Mouse (Mus musculus): ENCODE data around the gene Nlgn1. TPM values are rescaled to one million over a fixed set of nuclear protein-coding genes. Genes with fewer than 3 reads are reported as not detected.

Nlgn1 gene
- polyA plus RNA-seq, 1 experiment from 2014 or later: 5.8 TPM

DNA sequence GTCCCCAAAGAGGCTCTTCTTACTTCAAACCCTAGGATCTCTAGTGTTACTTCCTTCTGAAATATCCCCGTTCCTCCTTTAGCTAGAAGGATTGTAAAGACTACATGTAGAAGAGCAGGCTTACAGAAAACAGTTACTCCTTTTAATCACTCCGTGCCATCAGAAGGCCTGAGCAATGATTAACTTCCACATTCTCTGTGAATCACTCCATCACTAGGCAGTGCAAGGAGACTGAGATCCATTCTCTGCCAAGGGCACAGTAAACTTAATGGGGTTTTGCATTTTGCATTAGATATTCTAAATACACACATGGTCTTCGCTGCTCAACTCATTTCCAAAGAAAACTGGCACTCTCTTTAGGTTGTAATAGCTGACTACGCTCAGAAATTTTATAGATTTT, 2.2 kb downstream of the Nlgn1 start:
- ATAC-seq (ENCODE audit: low FRiP score) (no peak), DNase-seq (ENCODE audit: low spot score) (no peak)
- WGBS: 67% methylated on average over 4 of the region's 4 CpGs
- Histone ChIP-seq H3K4me2 (replicated peaks; ENCODE audit: low read depth, low read length) (no peak overlapping the region), H3K27ac (ENCODE audit: low read depth, low read length) (no peak overlapping the region), H3K36me3 (ENCODE audit: control insufficient read depth, insufficient read depth, low read length) (no peaks in the 10 kb centered on the region), H3K9me3 (ENCODE audit: control insufficient read depth, low read length) (no peaks in the 10 kb centered on the region), H3K9ac (ENCODE audit: low read depth, low read length) (no peak overlapping the region), H3K27me3 (ENCODE audit: control insufficient read depth, insufficient read depth, low read length) (0 out of 2 replicates have a peak, but pooled peaks cover 3% of the 10 kb centered on the region), H3K4me3 (ENCODE audit: low read depth, low read length) (no peak overlapping the region), H3K4me1 (replicated peaks; ENCODE audit: control insufficient read depth, insufficient read depth, low read length) (no peaks in the 10 kb centered on the region; the same call in 1 of the 2 replicates)

DNA sequence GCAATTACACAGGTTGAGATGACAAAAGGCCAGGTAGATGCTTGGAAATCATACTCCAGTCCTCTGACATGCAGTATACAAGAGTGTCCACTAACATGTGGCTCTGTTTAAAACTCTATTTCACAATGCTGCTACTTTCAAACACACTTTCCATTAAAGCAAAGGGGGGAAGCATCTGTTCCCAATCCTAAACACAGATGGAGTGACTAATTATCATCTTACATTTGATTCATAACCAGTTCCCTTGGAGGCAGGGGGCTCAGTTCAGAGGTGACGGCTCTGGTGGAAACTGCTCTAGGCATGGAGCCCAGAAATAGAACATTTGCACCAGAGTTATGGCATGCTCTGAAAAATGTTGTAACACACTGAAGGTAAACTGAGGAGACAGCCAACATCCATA, 7.8 kb downstream of the Nlgn1 start:
- Histone ChIP-seq H3K9ac (ENCODE audit: low read depth, low read length) (no peak overlapping the region), H3K4me1 (replicated peaks; ENCODE audit: control insufficient read depth, insufficient read depth, low read length) (no peaks in the 10 kb centered on the region), H3K4me2 (replicated peaks; ENCODE audit: low read depth, low read length) (no peak overlapping the region), H3K36me3 (ENCODE audit: control insufficient read depth, insufficient read depth, low read length) (no peaks in the 10 kb centered on the region), H3K27ac (ENCODE audit: low read depth, low read length) (no peak overlapping the region), H3K9me3 (ENCODE audit: control insufficient read depth, low read length) (no peaks in the 10 kb centered on the region), H3K27me3 (ENCODE audit: control insufficient read depth, insufficient read depth, low read length) (no peaks in the 10 kb centered on the region), H3K4me3 (ENCODE audit: low read depth, low read length) (no peak overlapping the region)
- 48% methylated on average over 1 of the region's 1 CpGs for WGBS
- no peak for ATAC-seq (ENCODE audit: low FRiP score)
- DNase-seq (ENCODE audit: low spot score): no peak

GRCm38 (mm10) chr3:26317397-26317796, 14.9 kb downstream of the Nlgn1 start:
- no peak overlapping the region for H3K27ac ChIP-seq (ENCODE audit: low read depth, low read length)
- 72% methylated on average over 2 of the region's 2 CpGs for WGBS
- no peaks in the 10 kb centered on the region for H3K9me3 ChIP-seq (ENCODE audit: control insufficient read depth, low read length)
- H3K4me1 ChIP-seq (replicated peaks; ENCODE audit: control insufficient read depth, insufficient read depth, low read length): no peaks in the 10 kb centered on the region
- H3K9ac ChIP-seq (ENCODE audit: low read depth, low read length): no peak overlapping the region
- ATAC-seq (ENCODE audit: low FRiP score): no peak
- H3K4me3 ChIP-seq (ENCODE audit: low read depth, low read length): no peak overlapping the region
- H3K36me3 ChIP-seq (ENCODE audit: control insufficient read depth, insufficient read depth, low read length): no peaks in the 10 kb centered on the region
- no peaks in the 10 kb centered on the region for H3K27me3 ChIP-seq (ENCODE audit: control insufficient read depth, insufficient read depth, low read length)
- DNase-seq (ENCODE audit: low spot score): no peak
- no peak overlapping the region for H3K4me2 ChIP-seq (replicated peaks; ENCODE audit: low read depth, low read length)

DNA sequence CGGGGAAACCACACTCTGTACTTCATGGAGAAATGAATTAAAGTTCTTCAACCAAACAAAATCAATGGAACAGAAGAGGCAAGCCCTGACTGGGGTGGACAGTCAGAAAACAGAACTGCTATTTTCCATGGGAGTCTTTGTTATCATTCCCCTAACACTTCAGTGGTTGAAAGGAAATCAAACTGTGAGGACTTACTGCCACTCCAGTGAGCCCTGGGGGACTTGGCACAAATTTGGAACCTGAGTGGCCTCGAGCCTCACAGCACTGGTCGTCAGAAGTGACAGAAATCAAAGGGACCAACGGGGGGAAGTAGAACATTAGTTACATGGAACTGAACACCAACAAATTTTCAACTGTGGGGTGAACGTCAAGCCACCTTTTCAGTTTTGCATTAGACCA, 34.4 kb downstream of the Nlgn1 start:
- no peak overlapping the region for H3K9ac ChIP-seq (ENCODE audit: low read depth, low read length)
- no peak overlapping the region for H3K27ac ChIP-seq (ENCODE audit: low read depth, low read length)
- 57% methylated on average over 5 of the region's 5 CpGs for WGBS
- DNase-seq (ENCODE audit: low spot score): no peak
- H3K27me3 ChIP-seq (ENCODE audit: control insufficient read depth, insufficient read depth, low read length): no peaks in the 10 kb centered on the region
- H3K4me2 ChIP-seq (replicated peaks; ENCODE audit: low read depth, low read length): no peak overlapping the region
- no peaks in the 10 kb centered on the region for H3K4me1 ChIP-seq (replicated peaks; ENCODE audit: control insufficient read depth, insufficient read depth, low read length)
- no peak for ATAC-seq (ENCODE audit: low FRiP score)
- no peaks in the 10 kb centered on the region for H3K36me3 ChIP-seq (ENCODE audit: control insufficient read depth, insufficient read depth, low read length)
- no peak overlapping the region for H3K4me3 ChIP-seq (ENCODE audit: low read depth, low read length)
- no peaks in the 10 kb centered on the region for H3K9me3 ChIP-seq (ENCODE audit: control insufficient read depth, low read length)

DNA sequence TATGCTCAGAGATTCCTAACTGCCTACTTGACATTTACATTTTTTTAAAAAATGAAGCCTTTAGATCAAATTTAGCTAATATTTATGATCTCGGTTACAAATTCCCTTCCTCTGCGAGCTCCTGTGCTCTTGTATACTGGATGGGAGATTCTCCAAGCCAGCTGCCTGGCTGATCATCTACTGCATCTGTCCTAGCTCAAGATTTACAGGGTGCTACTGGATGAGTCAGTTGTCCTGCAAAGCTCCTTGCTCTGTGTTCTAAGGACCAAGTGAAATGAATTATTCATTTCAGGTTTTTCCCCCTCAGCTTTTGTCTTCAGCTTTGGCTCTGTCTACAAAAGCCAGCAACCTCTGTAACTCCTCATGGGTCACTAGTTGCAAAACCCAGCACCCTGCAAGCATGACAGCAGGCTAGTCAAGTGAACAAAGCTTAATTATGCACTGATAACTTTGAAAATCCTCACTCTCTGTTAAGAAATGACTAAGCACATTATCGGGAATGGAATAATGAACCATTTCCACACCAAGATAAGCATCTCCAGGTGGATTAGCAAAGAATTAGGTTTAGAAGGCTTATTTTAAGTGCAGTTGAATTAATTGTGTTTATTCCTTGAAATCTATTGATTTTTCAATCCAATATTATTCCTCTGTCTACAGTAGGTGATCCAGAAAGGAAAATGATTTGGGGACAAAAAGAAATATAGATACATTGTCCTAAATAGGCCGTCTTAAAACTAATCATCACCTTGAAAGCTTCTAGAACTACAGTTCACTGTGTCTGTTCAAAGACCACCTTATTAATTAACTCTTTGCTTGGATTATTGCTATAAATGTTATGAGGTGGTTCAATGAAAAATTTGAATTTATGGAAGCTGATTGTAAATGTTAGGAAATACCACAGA, 61.1 kb downstream of the Nlgn1 start:
- DNase-seq (ENCODE audit: low spot score): peak; percentile 7
- H3K27ac ChIP-seq (ENCODE audit: low read depth, low read length): no peak overlapping the region

DNA sequence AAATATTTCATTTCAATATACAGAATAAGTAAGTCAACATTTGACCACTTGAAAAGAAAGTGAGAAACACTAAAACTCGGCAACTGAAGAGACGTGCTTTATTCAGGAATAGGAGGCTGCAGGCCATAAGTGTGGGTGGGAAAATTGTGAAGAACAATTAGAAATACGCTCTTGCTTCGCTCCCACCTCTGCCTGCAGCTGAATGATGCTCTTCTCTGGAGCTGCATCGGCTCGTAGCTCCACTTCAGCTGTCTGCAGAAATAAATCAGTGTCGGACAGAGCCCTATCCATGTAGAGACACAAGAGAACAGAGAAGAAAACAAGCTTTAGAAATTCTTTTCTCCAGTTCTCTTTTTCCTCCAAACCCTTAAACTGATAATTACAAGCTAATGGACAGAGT, 85.7 kb downstream of the Nlgn1 start:
- H3K4me1 ChIP-seq (replicated peaks; ENCODE audit: control insufficient read depth, insufficient read depth, low read length): no peaks in the 10 kb centered on the region
- 79% methylated on average over 7 of the region's 7 CpGs for WGBS
- H3K4me2 ChIP-seq (replicated peaks; ENCODE audit: low read depth, low read length): no peak overlapping the region
- H3K27me3 ChIP-seq (ENCODE audit: control insufficient read depth, insufficient read depth, low read length): no peaks in the 10 kb centered on the region
- no peaks in the 10 kb centered on the region for H3K9me3 ChIP-seq (ENCODE audit: control insufficient read depth, low read length)
- DNase-seq (ENCODE audit: low spot score) (no peak), ATAC-seq (ENCODE audit: low FRiP score) (no peak)
- H3K27ac ChIP-seq (ENCODE audit: low read depth, low read length): no peak overlapping the region
- H3K36me3 ChIP-seq (ENCODE audit: control insufficient read depth, insufficient read depth, low read length): no peaks in the 10 kb centered on the region
- H3K4me3 ChIP-seq (ENCODE audit: low read depth, low read length): no peak overlapping the region
- no peak overlapping the region for H3K9ac ChIP-seq (ENCODE audit: low read depth, low read length)

More for the DNA sequence above, 61.1 kb downstream of the Nlgn1 start:
- H3K27me3 ChIP-seq (ENCODE audit: control insufficient read depth, insufficient read depth, low read length): no peaks in the 10 kb centered on the region
- no peaks in the 10 kb centered on the region for H3K36me3 ChIP-seq (ENCODE audit: control insufficient read depth, insufficient read depth, low read length)
- peak; percentile 77 for ATAC-seq (ENCODE audit: low FRiP score)
- no peak overlapping the region for H3K4me3 ChIP-seq (ENCODE audit: low read depth, low read length)
- no peak overlapping the region for H3K9ac ChIP-seq (ENCODE audit: low read depth, low read length)
- H3K9me3 ChIP-seq (ENCODE audit: control insufficient read depth, low read length): no peaks in the 10 kb centered on the region
- 50% methylated on average over 4 of the region's 4 CpGs for WGBS
- no peak overlapping the region for H3K4me2 ChIP-seq (replicated peaks; ENCODE audit: low read depth, low read length)
- H3K4me1 ChIP-seq (replicated peaks; ENCODE audit: control insufficient read depth, insufficient read depth, low read length): no peaks in the 10 kb centered on the region

GRCm38 (mm10) chr3:26243274-26243673, 89.0 kb downstream of the Nlgn1 start:
- no peak overlapping the region for H3K27ac ChIP-seq (ENCODE audit: low read depth, low read length)
- H3K27me3 ChIP-seq (ENCODE audit: control insufficient read depth, insufficient read depth, low read length): no peaks in the 10 kb centered on the region
- no peak overlapping the region for H3K4me3 ChIP-seq (ENCODE audit: low read depth, low read length)
- H3K4me2 ChIP-seq (replicated peaks; ENCODE audit: low read depth, low read length): no peak overlapping the region
- 81% methylated on average over 2 of the region's 2 CpGs for WGBS
- ATAC-seq (ENCODE audit: low FRiP score) (no peak), DNase-seq (ENCODE audit: low spot score) (no peak)
- no peaks in the 10 kb centered on the region for H3K4me1 ChIP-seq (replicated peaks; ENCODE audit: control insufficient read depth, insufficient read depth, low read length)
- no peaks in the 10 kb centered on the region for H3K36me3 ChIP-seq (ENCODE audit: control insufficient read depth, insufficient read depth, low read length)
- H3K9ac ChIP-seq (ENCODE audit: low read depth, low read length): no peak overlapping the region
- no peaks in the 10 kb centered on the region for H3K9me3 ChIP-seq (ENCODE audit: control insufficient read depth, low read length)

DNA sequence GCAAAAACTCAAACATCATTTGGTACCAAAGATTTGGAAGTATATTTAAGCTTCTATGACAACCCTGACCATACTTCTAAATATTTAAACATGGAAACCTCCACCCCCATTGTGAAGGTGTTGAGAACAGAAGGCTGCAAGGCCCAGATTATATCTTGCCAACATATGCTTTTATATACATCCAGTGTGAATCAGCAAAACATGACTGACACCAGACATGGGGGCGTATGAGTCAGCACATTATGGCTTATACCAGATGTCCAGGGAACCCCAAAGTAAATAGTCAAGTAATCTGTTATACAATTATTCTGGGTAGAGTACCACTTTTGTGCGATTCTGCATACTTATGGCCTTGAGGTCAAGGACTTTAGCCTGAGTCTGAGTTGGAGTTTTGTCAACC, 102.3 kb downstream of the Nlgn1 start:
- 87% methylated on average over 2 of the region's 2 CpGs for WGBS
- DNase-seq (ENCODE audit: low spot score) (no peak), ATAC-seq (ENCODE audit: low FRiP score) (no peak)
- Histone ChIP-seq H3K4me1 (replicated peaks; ENCODE audit: control insufficient read depth, insufficient read depth, low read length) (no peaks in the 10 kb centered on the region), H3K27me3 (ENCODE audit: control insufficient read depth, insufficient read depth, low read length) (no peaks in the 10 kb centered on the region), H3K36me3 (ENCODE audit: control insufficient read depth, insufficient read depth, low read length) (no peaks in the 10 kb centered on the region), H3K4me3 (ENCODE audit: low read depth, low read length) (no peak overlapping the region), H3K27ac (ENCODE audit: low read depth, low read length) (no peak overlapping the region), H3K9ac (ENCODE audit: low read depth, low read length) (no peak overlapping the region), H3K4me2 (replicated peaks; ENCODE audit: low read depth, low read length) (no peak overlapping the region), H3K9me3 (ENCODE audit: control insufficient read depth, low read length) (no peaks in the 10 kb centered on the region)

GRCm38 (mm10) chr3:26228827-26229226, 103.4 kb downstream of the Nlgn1 start:
- Histone ChIP-seq H3K4me2 (replicated peaks; ENCODE audit: low read depth, low read length) (no peak overlapping the region), H3K27ac (ENCODE audit: low read depth, low read length) (no peak overlapping the region), H3K36me3 (ENCODE audit: control insufficient read depth, insufficient read depth, low read length) (no peaks in the 10 kb centered on the region), H3K4me1 (replicated peaks; ENCODE audit: control insufficient read depth, insufficient read depth, low read length) (no peaks in the 10 kb centered on the region), H3K4me3 (ENCODE audit: low read depth, low read length) (no peak overlapping the region), H3K9me3 (ENCODE audit: control insufficient read depth, low read length) (no peaks in the 10 kb centered on the region), H3K27me3 (ENCODE audit: control insufficient read depth, insufficient read depth, low read length) (no peaks in the 10 kb centered on the region), H3K9ac (ENCODE audit: low read depth, low read length) (no peak overlapping the region)
- WGBS: 86% methylated on average over 6 of the region's 6 CpGs
- ATAC-seq (ENCODE audit: low FRiP score) (no peak; the same call in 1 of the 2 replicates), DNase-seq (ENCODE audit: low spot score) (no peak)

Data from hindbrain, embryonic 11.5 days (tissue).